Mouse (Mus musculus): ENCODE measurements around the gene Wt1. TPM values are rescaled to one million over a fixed set of nuclear protein-coding genes. Genes with fewer than 3 reads are reported as not detected.

The Wt1 gene
- polyA plus RNA-seq, 1 experiment: not detected

GRCm38 (mm10) chr2:105125205-105125604 is 1.1 kb upstream of the Wt1 start:
- no peaks in the 10 kb centered on the region for H3K4me1 ChIP-seq (ENCODE audit: control insufficient read depth, insufficient read depth, low read length)
- no peak overlapping the region for H3K4me3 ChIP-seq (ENCODE audit: insufficient read depth, low read length)
- no peak for TF ChIP-seq CTCF (IDR thresholded peaks at IDR 0.05; ENCODE audit: low read depth, low read length)
- no peak overlapping the region for H3K27ac ChIP-seq (ENCODE audit: insufficient read depth, low read depth, low read length)

- no peak overlapping the region for H3K27ac ChIP-seq (ENCODE audit: insufficient read depth, low read depth, low read length)
- H3K4me1 ChIP-seq (ENCODE audit: control insufficient read depth, insufficient read depth, low read length): no peaks in the 10 kb centered on the region
- TF ChIP-seq CTCF (IDR thresholded peaks at IDR 0.05; ENCODE audit: low read depth, low read length): no peak
- no peak for TF ChIP-seq POLR2A (IDR thresholded peaks at IDR 0.05; ENCODE audit: borderline replicate concordance, low read depth, low read length)
These were observed 688 bp upstream of the Wt1 start for GRCm38 (mm10) chr2:105125641-105126040.

GRCm38 (mm10) chr2:105126691-105127530 is 582 bp downstream of the Wt1 start:
- H3K4me1 ChIP-seq (ENCODE audit: control insufficient read depth, insufficient read depth, low read length): no peaks in the 10 kb centered on the region
- TF ChIP-seq CTCF (IDR thresholded peaks at IDR 0.05; ENCODE audit: low read depth, low read length): no peak
- TF ChIP-seq POLR2A (IDR thresholded peaks at IDR 0.05; ENCODE audit: borderline replicate concordance, low read depth, low read length): no peak
- no peak overlapping the region for H3K4me3 ChIP-seq (ENCODE audit: insufficient read depth, low read length)
- no peak overlapping the region for H3K27ac ChIP-seq (ENCODE audit: insufficient read depth, low read depth, low read length)

More at GRCm38 (mm10) chr2:105125641-105126040, 688 bp upstream of the Wt1 start:
- H3K4me3 ChIP-seq (ENCODE audit: insufficient read depth, low read length): no peak overlapping the region

GRCm38 (mm10) chr2:105127531-105128480 is 1.5 kb downstream of the Wt1 start:
- TF ChIP-seq POLR2A (IDR thresholded peaks at IDR 0.05; ENCODE audit: borderline replicate concordance, low read depth, low read length): no peak
- TF ChIP-seq CTCF (IDR thresholded peaks at IDR 0.05; ENCODE audit: low read depth, low read length): no peak
- Histone ChIP-seq H3K4me1 (ENCODE audit: control insufficient read depth, insufficient read depth, low read length) (no peaks in the 10 kb centered on the region), H3K4me3 (ENCODE audit: insufficient read depth, low read length) (peak overlapping the region; percentile 12; the same call in 1 of the 2 replicates), H3K27ac (ENCODE audit: insufficient read depth, low read depth, low read length) (no peak overlapping the region)

- H3K27ac ChIP-seq (ENCODE audit: insufficient read depth, low read depth, low read length): no peak overlapping the region
- H3K4me1 ChIP-seq (ENCODE audit: control insufficient read depth, insufficient read depth, low read length): no peaks in the 10 kb centered on the region
- H3K4me3 ChIP-seq (ENCODE audit: insufficient read depth, low read length): no peak overlapping the region
- TF ChIP-seq POLR2A (IDR thresholded peaks at IDR 0.05; ENCODE audit: borderline replicate concordance, low read depth, low read length) (no peak), CTCF (IDR thresholded peaks at IDR 0.05; ENCODE audit: low read depth, low read length) (no peak)
These were observed 2.2 kb downstream of the Wt1 start for GRCm38 (mm10) chr2:105128564-105128963.

- H3K4me1 ChIP-seq (ENCODE audit: control insufficient read depth, insufficient read depth, low read length): no peaks in the 10 kb centered on the region
- no peak overlapping the region for H3K27ac ChIP-seq (ENCODE audit: insufficient read depth, low read depth, low read length)
- no peak overlapping the region for H3K4me3 ChIP-seq (ENCODE audit: insufficient read depth, low read length)
- TF ChIP-seq POLR2A (IDR thresholded peaks at IDR 0.05; ENCODE audit: borderline replicate concordance, low read depth, low read length) (no peak), CTCF (IDR thresholded peaks at IDR 0.05; ENCODE audit: low read depth, low read length) (peak; percentile 17; the same call in 1 of the 2 replicates)
These were observed 4.2 kb downstream of the Wt1 start for GRCm38 (mm10) chr2:105130351-105131060.

- no peaks in the 10 kb centered on the region for H3K4me1 ChIP-seq (ENCODE audit: control insufficient read depth, insufficient read depth, low read length)
- H3K4me3 ChIP-seq (ENCODE audit: insufficient read depth, low read length): no peak overlapping the region
- TF ChIP-seq CTCF (IDR thresholded peaks at IDR 0.05; ENCODE audit: low read depth, low read length) (no peak), POLR2A (IDR thresholded peaks at IDR 0.05; ENCODE audit: borderline replicate concordance, low read depth, low read length) (no peak)
- no peak overlapping the region for H3K27ac ChIP-seq (ENCODE audit: insufficient read depth, low read depth, low read length)
These were observed 4.9 kb downstream of the Wt1 start for GRCm38 (mm10) chr2:105131061-105131810.

- H3K4me3 ChIP-seq (ENCODE audit: insufficient read depth, low read length): no peak overlapping the region
- H3K27ac ChIP-seq (ENCODE audit: insufficient read depth, low read depth, low read length): no peak overlapping the region
These were observed 5.4 kb downstream of the Wt1 start for GRCm38 (mm10) chr2:105131811-105132100.

GRCm38 (mm10) chr2:105132300-105132699 is 6.0 kb downstream of the Wt1 start:
- no peak for TF ChIP-seq POLR2A (IDR thresholded peaks at IDR 0.05; ENCODE audit: borderline replicate concordance, low read depth, low read length)
- no peak for TF ChIP-seq CTCF (IDR thresholded peaks at IDR 0.05; ENCODE audit: low read depth, low read length)

More at GRCm38 (mm10) chr2:105131811-105132100, 5.4 kb downstream of the Wt1 start:
- no peak for TF ChIP-seq POLR2A (IDR thresholded peaks at IDR 0.05; ENCODE audit: borderline replicate concordance, low read depth, low read length)
- TF ChIP-seq CTCF (IDR thresholded peaks at IDR 0.05; ENCODE audit: low read depth, low read length): no peak
- no peaks in the 10 kb centered on the region for H3K4me1 ChIP-seq (ENCODE audit: control insufficient read depth, insufficient read depth, low read length)

More at GRCm38 (mm10) chr2:105132300-105132699, 6.0 kb downstream of the Wt1 start:
- Histone ChIP-seq H3K4me3 (ENCODE audit: insufficient read depth, low read length) (no peak overlapping the region), H3K4me1 (ENCODE audit: control insufficient read depth, insufficient read depth, low read length) (no peaks in the 10 kb centered on the region), H3K27ac (ENCODE audit: insufficient read depth, low read depth, low read length) (no peak overlapping the region)

Measured in bone marrow macrophage, adult 2 months (primary cell).